Mouse (Mus musculus): ENCODE results near the gene Serpine1. TPM values are rescaled to one million over a fixed set of nuclear protein-coding genes. Genes with fewer than 3 reads are reported as not detected.

Serpine1 gene
- polyA plus RNA-seq, 1 experiment: 3.3 TPM

DNA sequence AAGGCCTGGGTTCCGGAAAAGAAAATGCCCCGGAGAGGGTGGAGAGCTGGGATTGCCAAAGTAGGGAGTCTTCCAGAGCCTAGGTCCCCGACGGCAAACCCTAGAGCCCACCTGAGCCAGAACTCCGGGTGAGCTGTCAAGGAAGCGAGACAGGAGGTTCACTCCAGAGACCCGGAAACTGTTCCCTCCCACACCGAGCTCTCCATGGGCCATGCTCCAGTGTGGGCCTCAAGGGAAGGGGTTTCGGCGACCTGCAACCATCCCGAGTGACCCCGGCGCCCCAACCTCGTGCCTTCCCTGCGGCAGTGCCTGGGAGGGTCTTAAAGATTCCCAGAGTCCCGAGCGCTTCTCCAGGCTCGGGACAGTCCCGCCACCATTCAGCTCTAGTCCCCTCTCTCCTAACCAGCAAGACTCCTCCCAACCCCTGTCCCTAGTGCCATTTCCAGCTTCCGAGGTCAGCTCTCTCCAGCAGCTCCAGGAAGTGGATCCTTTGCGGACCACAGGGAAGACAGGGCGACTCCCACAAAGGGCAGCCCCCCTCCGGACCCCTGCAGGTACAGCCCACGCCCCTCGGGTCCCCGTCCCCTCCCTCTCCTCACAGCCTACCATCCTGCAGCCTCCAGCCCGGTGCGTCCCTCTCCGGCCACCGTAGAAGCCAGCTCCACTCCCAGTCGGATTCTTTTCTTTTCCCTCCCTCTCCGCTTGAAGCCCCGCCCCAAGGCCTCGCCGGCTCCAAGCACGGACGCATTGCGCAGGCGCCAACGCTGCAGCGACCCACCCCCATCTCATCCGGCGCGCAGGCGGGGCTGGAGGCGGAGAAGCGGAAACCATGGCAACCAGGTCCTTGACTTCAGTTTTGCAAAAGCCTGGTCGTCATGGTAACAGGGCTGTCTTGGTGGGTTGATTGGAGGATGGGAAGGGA, 26.4 kb downstream of the Serpine1 start, which contains the start of gene Ap1s1:
Gene Ap1s1, minus strand, starts transcription at position 734 of the 922 bp plus-strand sequence.
- no peak for TF ChIP-seq GATA1 (IDR thresholded peaks at IDR 0.05; ENCODE audit: low read length)

- no peak for TF ChIP-seq GATA1 (IDR thresholded peaks at IDR 0.05; ENCODE audit: low read length)
Measured at GRCm38 (mm10) chr5:137043997-137044396, 28.1 kb downstream of the Serpine1 start.

DNA sequence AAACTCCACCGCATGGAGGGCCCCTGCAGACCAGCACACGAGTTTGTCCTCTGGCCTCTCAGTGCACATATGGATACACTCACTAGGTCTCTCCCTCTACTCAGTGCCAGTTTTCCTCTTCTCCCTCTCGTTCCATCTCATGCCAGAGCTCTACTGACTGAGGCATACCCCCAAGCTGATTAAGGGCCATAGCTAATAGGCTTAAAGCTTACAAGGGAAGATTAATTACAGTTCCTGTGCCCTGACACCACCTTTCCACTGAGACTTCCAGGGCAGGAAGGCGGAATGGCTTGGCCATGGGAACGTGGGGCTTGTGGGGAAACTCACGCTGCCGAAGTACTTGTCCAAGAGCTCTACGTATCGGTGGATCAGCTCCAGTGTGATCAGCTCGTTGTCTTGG, 30.6 kb downstream of the Serpine1 start:
- no peak for TF ChIP-seq GATA1 (IDR thresholded peaks at IDR 0.05; ENCODE audit: low read length)

DNA sequence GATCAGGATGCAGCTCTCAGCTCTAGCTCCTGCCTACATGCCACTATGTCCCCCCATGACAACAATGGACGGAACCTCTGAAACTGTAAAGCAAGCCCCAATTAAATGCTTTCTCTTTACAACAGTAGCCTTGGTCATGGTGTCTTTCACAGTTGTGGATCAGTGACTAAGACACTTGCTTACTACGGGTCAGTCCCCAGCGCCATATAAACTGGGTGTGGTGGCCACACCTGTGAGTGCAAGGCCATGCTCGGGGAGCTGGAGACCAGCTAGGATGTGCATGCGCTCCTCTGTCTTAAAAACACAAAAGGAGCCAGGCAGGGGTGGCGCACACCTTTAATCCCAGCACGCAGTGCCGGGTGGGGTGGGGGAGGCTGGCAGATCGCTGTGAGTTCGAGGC, 32.6 kb downstream of the Serpine1 start:
- no peak for TF ChIP-seq GATA1 (IDR thresholded peaks at IDR 0.05; ENCODE audit: low read length)

GRCm38 (mm10) chr5:137036211-137036610, 35.9 kb downstream of the Serpine1 start:
- no peak for TF ChIP-seq GATA1 (IDR thresholded peaks at IDR 0.05; ENCODE audit: low read length)

DNA sequence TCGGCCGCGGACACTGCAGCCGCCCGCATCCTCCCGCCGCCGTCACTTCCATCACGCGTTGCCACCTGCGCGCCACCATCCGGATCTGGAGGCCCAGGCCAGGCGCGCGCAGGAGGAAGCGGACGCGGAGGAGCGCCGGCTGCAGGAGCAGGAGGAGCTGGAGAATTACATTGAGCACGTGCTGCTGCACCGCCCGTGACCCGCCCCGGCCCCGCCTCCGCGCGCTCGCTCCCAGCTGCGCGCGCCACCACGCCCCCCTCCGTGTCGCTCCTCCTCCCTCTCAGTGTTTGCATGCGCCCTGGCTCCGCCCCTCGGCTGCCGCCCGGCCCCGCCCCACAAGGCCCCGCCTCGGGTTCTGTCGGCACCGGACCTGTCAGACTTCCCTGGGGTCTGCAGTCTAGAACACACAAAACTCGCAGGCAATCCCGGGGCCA, 39.4 kb downstream of the Serpine1 start:
- TF ChIP-seq GATA1 (IDR thresholded peaks at IDR 0.05; ENCODE audit: low read length): no peak

- no peak for TF ChIP-seq GATA1 (IDR thresholded peaks at IDR 0.05; ENCODE audit: low read length)
Measured at GRCm38 (mm10) chr5:137032033-137032421, 40.0 kb downstream of the Serpine1 start.

DNA sequence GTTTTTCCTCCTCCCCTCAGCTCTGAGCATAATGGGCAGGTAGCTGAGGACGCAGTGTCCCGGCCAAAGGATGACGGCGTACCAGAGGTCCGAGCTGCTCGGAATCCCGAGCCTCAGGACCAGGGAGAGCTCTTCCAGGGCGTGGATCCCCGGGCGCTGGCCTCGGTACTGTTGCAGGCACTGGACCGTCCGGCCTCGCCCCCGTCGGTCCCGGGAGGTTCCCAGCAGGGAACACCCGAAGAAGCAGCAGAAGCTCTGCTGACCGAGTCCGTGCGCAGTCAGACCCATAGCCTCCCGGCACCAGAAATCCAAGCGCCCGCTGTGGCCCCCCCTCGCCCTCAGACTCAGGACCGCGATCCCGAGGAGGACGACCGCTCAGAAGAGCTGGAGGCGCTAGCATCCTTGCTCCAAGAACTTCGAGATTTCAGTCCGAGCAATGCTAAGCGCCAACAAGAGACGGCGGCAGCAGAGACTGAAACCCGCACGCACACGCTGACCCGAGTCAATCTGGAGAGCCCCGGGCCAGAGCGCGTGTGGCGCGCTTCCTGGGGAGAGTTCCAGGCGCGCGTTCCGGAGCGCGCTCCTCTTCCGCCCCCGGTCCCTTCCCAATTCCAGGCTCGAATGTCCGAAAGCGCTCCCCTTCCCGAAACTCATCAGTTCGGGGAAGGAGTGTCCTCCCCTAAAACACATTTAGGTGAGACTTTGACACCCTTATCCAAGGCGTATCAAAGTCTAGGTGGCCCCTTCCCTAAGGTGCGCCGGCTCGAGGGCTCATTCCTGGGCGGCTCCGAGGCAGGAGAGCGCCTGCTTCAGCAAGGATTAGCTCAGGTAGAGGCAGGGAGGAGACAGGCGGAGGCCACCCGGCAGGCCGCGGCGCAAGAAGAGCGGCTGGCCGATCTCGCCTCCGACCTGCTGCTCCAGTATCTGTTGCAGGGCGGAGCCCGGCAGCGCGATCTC, 40.7 kb downstream of the Serpine1 start:
- TF ChIP-seq GATA1 (IDR thresholded peaks at IDR 0.05; ENCODE audit: low read length): no peak

GRCm38 (mm10) chr5:137030416-137030810, 41.7 kb downstream of the Serpine1 start:
- no peak for TF ChIP-seq GATA1 (IDR thresholded peaks at IDR 0.05; ENCODE audit: low read length)

DNA sequence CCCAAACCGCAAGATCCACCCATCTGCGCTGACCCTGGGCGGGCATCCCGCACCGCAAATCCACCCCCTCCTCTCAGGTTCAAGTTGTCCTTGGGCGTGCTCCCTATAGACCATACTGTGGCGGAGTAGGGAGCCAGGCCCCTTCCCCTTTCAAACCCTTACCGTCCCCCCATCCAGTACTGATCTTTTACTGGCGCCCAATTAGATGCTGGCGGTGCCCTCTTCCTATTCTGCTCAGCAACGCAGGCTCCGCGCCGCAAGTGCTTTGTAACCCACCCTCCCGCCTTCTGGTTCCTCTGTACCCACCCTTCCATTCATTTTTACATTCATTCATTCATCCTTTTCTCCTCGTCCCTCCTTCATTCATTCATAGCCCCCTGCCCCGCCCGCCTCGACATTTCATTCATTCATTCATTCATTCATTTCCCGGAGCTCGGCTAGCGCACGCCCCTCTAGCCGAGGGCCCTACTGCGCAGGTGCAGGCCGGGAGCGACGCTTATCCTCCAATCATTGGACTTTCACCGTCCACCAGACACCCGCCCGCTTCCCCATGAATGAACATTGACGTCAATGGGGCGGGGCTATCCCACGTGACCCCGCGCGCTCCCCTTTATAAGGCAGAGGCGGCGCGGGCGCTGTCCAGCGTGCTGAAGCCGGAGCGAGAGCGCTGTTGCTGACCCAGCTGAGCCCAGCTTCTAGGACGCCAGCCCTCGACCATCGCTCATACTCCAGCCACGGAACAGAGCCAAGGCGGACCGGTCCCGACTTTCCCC, 42.2 kb downstream of the Serpine1 start:
- no peak for TF ChIP-seq GATA1 (IDR thresholded peaks at IDR 0.05; ENCODE audit: low read length)

DNA sequence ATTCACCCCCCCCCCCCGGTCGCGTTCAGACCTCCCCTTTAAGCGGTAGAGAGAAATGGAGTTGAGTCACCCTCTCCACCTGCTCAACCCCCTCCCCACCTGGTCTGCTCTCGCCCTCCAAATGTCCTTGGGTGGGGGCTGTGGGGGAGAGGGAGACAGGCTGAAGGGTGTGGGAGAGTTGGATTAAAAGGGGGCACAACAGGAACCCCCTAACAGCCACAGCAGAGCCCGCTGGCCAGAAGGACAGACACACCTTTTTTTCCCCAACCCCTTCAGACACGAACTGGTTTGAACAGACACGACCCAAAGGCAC, 42.8 kb downstream of the Serpine1 start:
- no peak for TF ChIP-seq GATA1 (IDR thresholded peaks at IDR 0.05; ENCODE audit: low read length)

- no peak for TF ChIP-seq GATA1 (IDR thresholded peaks at IDR 0.05; ENCODE audit: low read length)
Measured at GRCm38 (mm10) chr5:137028561-137029272, 43.4 kb downstream of the Serpine1 start.

- no peak for TF ChIP-seq GATA1 (IDR thresholded peaks at IDR 0.05; ENCODE audit: low read length)
Measured at GRCm38 (mm10) chr5:137026092-137026491, 46.0 kb downstream of the Serpine1 start, which contains the start of gene Vgf. Gene Vgf (plus strand): TSS chr5:137026392.

DNA sequence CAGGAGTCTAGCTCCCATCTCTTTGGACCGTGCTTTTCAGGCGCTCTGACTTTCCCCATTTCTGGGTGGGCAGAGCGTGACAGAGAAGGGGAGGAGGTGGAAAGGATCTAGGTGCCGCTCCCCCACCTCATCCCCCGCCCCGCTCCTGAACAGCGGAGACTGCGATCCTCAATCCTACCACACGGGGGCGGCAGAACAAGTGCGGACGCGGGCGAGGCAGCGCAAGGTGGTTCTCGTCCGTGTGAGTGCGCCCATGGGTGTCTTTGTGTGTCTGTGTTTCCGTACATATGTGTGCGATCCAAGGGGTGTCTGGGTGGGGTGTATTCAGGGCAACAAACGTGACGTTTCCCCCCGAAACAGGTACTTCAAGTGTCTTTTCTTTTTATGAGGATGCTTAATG, 46.9 kb downstream of the Serpine1 start:
- no peak for TF ChIP-seq GATA1 (IDR thresholded peaks at IDR 0.05; ENCODE audit: low read length)

DNA sequence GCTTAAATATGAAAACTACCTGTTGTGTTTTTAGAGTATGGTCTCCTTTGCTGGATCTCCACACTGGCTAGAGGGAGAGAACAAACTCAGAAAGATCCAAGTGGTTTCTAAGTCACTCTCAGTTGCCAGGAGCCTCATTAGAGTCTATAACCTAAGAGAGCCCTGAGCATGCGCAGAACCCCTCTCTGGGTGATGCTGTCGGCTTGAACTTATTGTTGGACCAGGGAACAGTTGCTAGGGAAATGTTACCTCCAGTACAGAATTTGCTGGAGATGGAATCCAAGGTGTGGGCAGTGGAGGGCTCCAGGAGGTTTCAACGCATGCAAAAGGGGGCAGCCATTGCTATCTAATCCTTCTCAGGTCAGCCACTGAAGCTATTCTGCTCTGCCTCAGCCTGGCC, 47.8 kb downstream of the Serpine1 start:
- TF ChIP-seq GATA1 (IDR thresholded peaks at IDR 0.05; ENCODE audit: low read length): no peak
